Mouse (Mus musculus) CD4-positive, CD25-positive, alpha-beta regulatory T cell, adult 4 months (primary cell): ENCODE results near the gene Ubxn1. TPM values are rescaled to one million over a fixed set of nuclear protein-coding genes. Genes with fewer than 3 reads are reported as not detected.

Source experiments
- ATAC-seq: one replicate; pipeline ENCODE4 v1.8.0; 2017
- polyA plus RNA-seq, 2 experiments: library from polyadenylated mRNA; unstranded; fragments of 100-300 nt; shearing (Covaris generic); gene quantifications; one replicate each; pipeline ENCODE4 v1.2.1; 2017

The Ubxn1 gene
- polyA plus RNA-seq, 2 experiments from 2014 or later, result 65.0 to 70.2 TPM

DNA sequence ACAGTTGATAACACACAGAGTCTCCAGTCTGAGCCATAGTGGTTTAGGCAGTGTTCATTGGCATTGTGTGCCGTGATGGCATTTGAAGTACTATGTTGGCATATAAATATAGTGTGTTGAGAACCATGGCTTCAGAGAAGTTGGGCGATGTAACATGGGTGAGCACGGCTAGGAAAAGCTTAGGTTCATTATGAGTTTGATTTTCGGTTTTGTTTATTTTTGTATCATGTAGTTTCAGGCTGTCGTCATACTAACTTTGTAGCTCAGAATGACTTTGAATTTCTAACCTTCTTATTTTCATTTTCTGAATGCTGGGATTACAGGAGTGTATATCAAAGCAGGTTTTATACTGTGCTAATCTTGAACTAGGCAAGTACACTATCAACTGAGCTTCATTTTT, 32.1 kb downstream of the Ubxn1 start:
- ATAC-seq, result no peak

DNA sequence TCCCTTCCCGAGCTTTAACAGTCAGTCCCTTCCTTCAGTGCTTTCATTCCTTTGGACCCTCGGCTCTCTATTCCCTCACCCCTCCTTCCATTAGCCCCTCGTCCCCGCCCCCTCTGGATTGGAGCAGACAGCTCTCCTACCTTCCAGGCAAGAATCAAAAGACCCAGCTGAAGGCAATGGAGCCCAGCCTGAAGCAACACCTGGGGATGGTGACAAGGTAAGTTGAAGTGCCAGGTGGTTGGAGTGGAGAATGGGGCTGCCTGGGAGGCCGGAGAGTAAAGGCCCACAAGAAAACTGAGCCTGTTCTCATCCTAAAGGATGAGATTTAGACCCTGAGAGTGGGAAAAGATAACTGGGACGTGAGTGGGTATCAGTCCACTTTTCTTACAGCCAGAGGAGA, 37.2 kb downstream of the Ubxn1 start:
- ATAC-seq, result no peak

DNA sequence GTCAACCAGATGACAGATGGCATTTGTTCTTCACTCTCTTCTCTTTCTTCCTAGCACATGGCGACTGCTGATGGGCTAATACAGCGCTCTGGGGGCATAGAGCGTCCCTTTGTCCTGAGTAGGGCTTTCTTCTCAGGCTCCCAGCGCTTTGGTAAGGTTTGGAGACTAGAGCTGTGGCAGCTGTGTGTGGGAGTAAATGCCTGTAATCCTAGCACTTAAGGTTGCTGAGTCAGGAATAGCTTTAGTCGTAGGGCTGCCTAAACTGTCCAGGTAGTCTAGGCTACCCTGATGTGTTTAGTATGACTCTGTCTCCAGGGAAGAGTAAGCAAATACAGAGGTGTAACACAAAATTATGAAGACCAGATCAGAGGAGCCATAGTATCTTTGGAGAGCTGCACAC, 40.5 kb downstream of the Ubxn1 start:
- no peak for ATAC-seq

DNA sequence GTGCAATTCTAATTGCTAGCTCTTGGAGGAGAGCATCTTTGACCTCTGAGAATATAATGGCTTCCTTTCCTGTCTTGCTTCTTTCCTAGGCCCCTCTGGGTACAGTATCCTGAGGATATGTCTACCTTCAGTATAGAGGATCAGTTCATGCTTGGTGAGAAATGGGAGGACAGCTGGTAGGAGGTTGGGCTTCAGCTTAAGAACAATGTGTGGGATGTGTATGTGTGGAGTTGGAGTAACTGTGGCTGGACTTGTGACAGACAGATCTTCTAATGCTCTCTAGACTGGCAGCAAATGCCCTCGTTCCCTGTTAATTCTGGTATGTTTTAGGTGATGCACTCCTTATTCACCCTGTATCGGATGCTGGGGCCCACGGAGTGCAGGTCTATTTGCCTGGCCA, 42.9 kb downstream of the Ubxn1 start:
- no peak for ATAC-seq

DNA sequence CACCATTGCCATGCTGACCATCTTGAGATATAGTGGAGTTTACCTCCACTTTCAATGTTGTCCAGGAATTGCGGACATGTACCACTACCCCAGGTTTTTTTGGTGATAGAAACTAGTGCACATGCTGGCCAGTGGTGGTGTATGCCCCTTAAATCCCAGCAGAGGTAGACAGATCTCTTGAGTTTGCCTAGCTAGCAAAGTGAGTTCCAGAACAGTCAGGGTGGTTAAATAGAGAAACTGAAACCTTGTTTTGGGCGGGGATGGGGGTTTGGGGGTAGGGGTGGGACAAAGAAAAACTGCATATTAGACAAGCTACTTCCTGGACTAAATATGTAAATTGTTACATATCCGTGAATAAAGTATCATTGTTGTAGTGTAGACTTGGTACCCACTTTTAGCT, 47.7 kb downstream of the Ubxn1 start:
- peak; percentile 38 for ATAC-seq

DNA sequence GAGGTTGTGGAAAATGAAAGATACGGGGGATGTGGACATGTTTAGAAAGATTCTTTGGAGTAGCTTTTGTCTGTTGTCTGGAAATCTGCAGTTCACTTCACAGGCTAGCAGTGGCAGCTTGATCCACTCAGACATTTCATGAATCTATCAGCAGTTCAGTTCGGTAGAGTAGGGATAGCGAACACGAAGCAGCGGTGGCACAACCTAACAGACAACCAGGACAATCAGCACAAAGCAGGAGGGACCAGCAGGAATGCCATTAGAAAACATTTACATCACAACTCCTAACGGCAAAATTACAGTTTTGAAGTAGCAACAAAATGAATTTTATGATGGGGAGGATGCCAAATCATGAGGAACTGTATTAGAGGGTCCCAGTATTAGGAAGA, 48.4 kb downstream of the Ubxn1 start:
- ATAC-seq, result no peak

DNA sequence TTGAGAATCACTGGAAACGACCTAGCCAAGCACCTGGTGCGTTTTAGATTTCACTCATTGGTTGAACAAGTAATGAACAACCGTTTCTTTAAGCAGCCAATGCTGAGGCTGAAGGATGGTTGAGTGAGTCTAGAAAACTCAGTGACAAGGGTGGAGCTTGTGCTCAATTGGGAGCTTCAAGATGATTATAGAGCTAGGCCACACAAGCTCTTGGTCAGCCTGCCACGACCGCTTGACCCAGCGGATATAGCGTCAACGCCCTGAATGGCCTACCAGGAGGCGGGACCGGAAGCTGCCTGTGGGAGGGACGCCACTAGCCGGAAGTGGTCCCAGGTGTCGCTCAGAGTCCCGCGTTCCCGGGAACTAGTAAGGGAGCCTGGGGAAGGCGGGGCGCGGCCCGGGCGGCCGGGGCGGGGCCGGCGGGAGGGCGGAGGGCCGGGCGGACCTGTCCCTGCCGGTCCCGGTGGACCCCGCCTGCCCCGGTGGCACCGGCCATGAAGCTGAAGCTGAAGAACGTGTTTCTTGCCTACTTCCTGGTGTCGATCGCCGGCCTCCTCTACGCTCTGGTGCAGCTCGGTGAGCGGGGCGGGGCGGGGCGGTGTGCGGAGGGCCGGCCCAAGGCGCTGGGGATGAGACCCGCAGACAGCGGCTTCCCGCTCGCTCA, 48.9 kb downstream of the Ubxn1 start, which contains the start of gene B3gat3:
B3gat3 (plus strand) TSS at position 302 of the 664 bp plus-strand sequence.
- ATAC-seq, result peak; percentile 61

DNA sequence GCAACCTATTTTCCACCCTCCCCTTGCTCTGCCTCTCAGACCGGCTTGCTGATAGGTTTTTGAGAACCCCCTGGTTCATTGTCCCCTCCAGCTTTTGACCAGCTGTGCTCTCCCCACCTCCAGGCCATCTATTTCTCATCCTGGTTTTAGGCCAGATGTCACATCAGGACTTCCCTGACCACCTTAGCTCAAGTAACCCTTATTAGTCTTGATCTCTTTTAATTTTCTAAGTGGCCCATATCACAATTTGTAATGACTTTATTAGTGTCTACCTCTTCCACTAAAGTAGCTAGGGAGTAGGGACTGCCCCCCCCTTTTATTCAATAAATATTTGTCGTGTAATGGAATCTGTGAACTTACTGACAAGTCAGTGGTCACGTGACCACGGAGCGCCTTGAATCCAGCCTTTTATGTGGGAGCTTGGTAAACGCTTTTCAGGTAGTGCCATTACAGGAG, 49.6 kb downstream of the Ubxn1 start:
- ATAC-seq, result peak; percentile 35

DNA sequence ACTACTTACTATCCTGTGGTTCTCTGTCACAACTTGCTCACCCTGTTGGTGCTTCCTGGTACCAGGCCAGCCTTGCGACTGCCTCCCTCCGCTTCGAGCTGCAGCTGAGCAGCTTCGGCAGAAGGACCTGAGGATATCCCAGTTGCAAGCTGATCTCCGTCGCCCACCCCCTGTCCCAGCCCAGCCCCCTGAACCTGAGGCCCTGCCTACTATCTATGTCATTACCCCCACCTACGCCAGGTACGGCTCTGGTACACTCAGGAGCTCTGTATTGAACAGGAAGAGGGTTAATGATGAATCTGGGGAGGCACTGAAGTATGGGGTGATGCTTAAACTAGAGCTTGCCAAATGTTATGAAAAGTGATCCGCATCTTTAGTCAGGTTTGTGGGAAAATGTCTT, 50.4 kb downstream of the Ubxn1 start:
- ATAC-seq, result no peak

Other genes with a start within 250 kb of the Ubxn1 start
- gene Chrm1, start 207.7 kb upstream of the Ubxn1 start, polyA plus RNA-seq, result not detected
- 10 to 100 TPM; 63.7 to 85.1 TPM for gene Slc3a2, start 148.1 kb upstream of the Ubxn1 start, polyA plus RNA-seq
- 10 to 100 TPM; 72.5 to 92.2 TPM for gene Wdr74, start 135.7 kb upstream of the Ubxn1 start, polyA plus RNA-seq
- gene 1700092M07Rik, start 130.8 kb upstream of the Ubxn1 start, polyA plus RNA-seq, result under 1 TPM in 1 of 2 experiments, not detected in 1; 0.75 TPM
- 100 to 1,000 TPM; 132 to 165 TPM for gene Stx5a, start 130.1 kb upstream of the Ubxn1 start, polyA plus RNA-seq
- 100 to 1,000 TPM; 163 to 188 TPM for gene Nxf1, start 114.4 kb upstream of the Ubxn1 start, polyA plus RNA-seq
- gene Tmem223, start 100.5 kb upstream of the Ubxn1 start, polyA plus RNA-seq, result 100 to 1,000 TPM; 117 to 124 TPM
- gene Tmem179b, start 97.0 kb upstream of the Ubxn1 start, polyA plus RNA-seq, result 100 to 1,000 TPM in 1 of 2 experiments, 10 to 100 TPM in 1; 85.6 to 101 TPM
- gene Taf6l, start 85.1 kb upstream of the Ubxn1 start, polyA plus RNA-seq, result 1 to 10 TPM; 5.4 to 6.5 TPM
- gene Polr2g, start 72.9 kb upstream of the Ubxn1 start, polyA plus RNA-seq, result 100 to 1,000 TPM; 181 to 198 TPM
- 1 to 10 TPM; 2.1 to 4.7 TPM for gene Zbtb3, start 68.9 kb upstream of the Ubxn1 start, polyA plus RNA-seq
- gene Ttc9c, start 52.2 kb upstream of the Ubxn1 start, polyA plus RNA-seq, result 10 to 100 TPM; 41.6 to 59.0 TPM
- gene Hnrnpul2, start 51.5 kb upstream of the Ubxn1 start, polyA plus RNA-seq, result 1 to 10 TPM; 4.2 to 6.9 TPM
- not detected for gene AC129217.1, start 41.7 kb upstream of the Ubxn1 start, polyA plus RNA-seq
- gene Bscl2, start 34.0 kb upstream of the Ubxn1 start, polyA plus RNA-seq, result 10 to 100 TPM; 86.8 to 98.9 TPM
- gene Gng3, start 32.3 kb upstream of the Ubxn1 start, polyA plus RNA-seq, result 1 to 10 TPM in 1 of 2 experiments, under 1 TPM in 1; 0.91 to 1.4 TPM
- gene Lrrn4cl, start 20.7 kb upstream of the Ubxn1 start, polyA plus RNA-seq, result not detected
- gene Uqcc3, start 9.4 kb downstream of the Ubxn1 start, polyA plus RNA-seq, result 10 to 100 TPM; 80.7 to 88.3 TPM
- gene Lbhd1, start 12.2 kb downstream of the Ubxn1 start, polyA plus RNA-seq, result 10 to 100 TPM; 58.1 to 77.2 TPM
- gene Gm49403, start 12.4 kb downstream of the Ubxn1 start, polyA plus RNA-seq, result not detected
- gene 1810009A15Rik, start 17.4 kb downstream of the Ubxn1 start, polyA plus RNA-seq, result 100 to 1,000 TPM; 102 to 103 TPM
- gene Gm49416, start 17.4 kb downstream of the Ubxn1 start, polyA plus RNA-seq, result not detected
- 10 to 100 TPM in 1 of 2 experiments, 1 to 10 TPM in 1; 8.7 to 12.2 TPM for gene Ints5, start 21.5 kb downstream of the Ubxn1 start, polyA plus RNA-seq
- 10 to 100 TPM; 50.2 to 83.9 TPM for gene Ganab, start 26.6 kb downstream of the Ubxn1 start, polyA plus RNA-seq
- 10 to 100 TPM; 18.4 to 19.6 TPM for gene B3gat3, start 48.9 kb downstream of the Ubxn1 start, polyA plus RNA-seq
- gene Rom1, start 57.9 kb downstream of the Ubxn1 start, polyA plus RNA-seq, result 1 to 10 TPM; 5.1 to 9.2 TPM
- 10 to 100 TPM; 18.7 to 24.9 TPM for gene Eml3, start 58.1 kb downstream of the Ubxn1 start, polyA plus RNA-seq
- gene Mta2, start 70.4 kb downstream of the Ubxn1 start, polyA plus RNA-seq, result 100 to 1,000 TPM in 1 of 2 experiments, 10 to 100 TPM in 1; 81.7 to 126 TPM
- gene Tut1, start 82.4 kb downstream of the Ubxn1 start, polyA plus RNA-seq, result 10 to 100 TPM; 30.3 to 67.9 TPM
- 100 to 1,000 TPM; 667 to 787 TPM for gene Eef1g, start 95.5 kb downstream of the Ubxn1 start, polyA plus RNA-seq
- gene Ahnak, start 117.8 kb downstream of the Ubxn1 start, polyA plus RNA-seq, result 10 to 100 TPM; 45.2 to 48.9 TPM
- gene Scgb1a1, start 216.5 kb downstream of the Ubxn1 start, polyA plus RNA-seq, result not detected